Mouse (Mus musculus): ENCODE data around the gene Olfr457. TPM values are rescaled to one million over a fixed set of nuclear protein-coding genes. Genes with fewer than 3 reads are reported as not detected.
"Not testable (repeated sequence)": the region's sequence is repeated elsewhere in the genome, so short reads cannot be mapped to it uniquely, and the experiment has no call there.

Olfr457 gene
- polyA plus RNA-seq, 1 experiment from 2014 or later: not detected

GRCm38 (mm10) chr6:42484633-42485032 lies 8.5 kb upstream of the Olfr457 start:
- TF ChIP-seq CTCF (IDR thresholded peaks at IDR 0.05; ENCODE audit: low read depth) (no peak), EP300 (optimal IDR thresholded peaks at IDR 0.05) (no peak)
- no peak overlapping the region for H3K4me3 ChIP-seq (ENCODE audit: low read depth, low read length)
- H3K36me3 ChIP-seq (ENCODE audit: control insufficient read depth, insufficient read depth, low read length): no peaks in the 10 kb centered on the region
- H3K9ac ChIP-seq (ENCODE audit: low read length): no peak overlapping the region
- no peak for ATAC-seq (ENCODE audit: low FRiP score, low TSS enrichment)
- no peak overlapping the region for H3K4me2 ChIP-seq (replicated peaks; ENCODE audit: low read depth)
- H3K4me1 ChIP-seq (replicated peaks; ENCODE audit: control insufficient read depth, insufficient read depth): no peaks in the 10 kb centered on the region
- H3K27me3 ChIP-seq (ENCODE audit: control insufficient read depth, insufficient read depth, low read length): no peaks in the 10 kb centered on the region
- no peaks in the 10 kb centered on the region for H3K9me3 ChIP-seq (ENCODE audit: control insufficient read depth, low read length)
- H3K27ac ChIP-seq (replicated peaks): no peak overlapping the region
- no peak for DNase-seq (ENCODE audit: low spot score)

GRCm38 (mm10) chr6:42471298-42471697 lies 4.8 kb downstream of the Olfr457 start:
- H3K9ac ChIP-seq (ENCODE audit: low read length); H3K9me3 ChIP-seq (ENCODE audit: control insufficient read depth, low read length); H3K36me3 ChIP-seq (ENCODE audit: control insufficient read depth, insufficient read depth, low read length); H3K27ac ChIP-seq (replicated peaks); ATAC-seq (ENCODE audit: low FRiP score, low TSS enrichment); H3K27me3 ChIP-seq (ENCODE audit: control insufficient read depth, insufficient read depth, low read length); DNase-seq (ENCODE audit: low spot score); H3K4me1 ChIP-seq (replicated peaks; ENCODE audit: control insufficient read depth, insufficient read depth); H3K4me3 ChIP-seq (ENCODE audit: low read depth, low read length); H3K4me2 ChIP-seq (replicated peaks; ENCODE audit: low read depth): not testable (repeated sequence)
- 95% methylated on average over 4 of the region's 4 CpGs for WGBS

GRCm38 (mm10) chr6:42470542-42470941 lies 5.6 kb downstream of the Olfr457 start:
- no peak for TF ChIP-seq EP300 (optimal IDR thresholded peaks at IDR 0.05)
- no peak for TF ChIP-seq CTCF (IDR thresholded peaks at IDR 0.05; ENCODE audit: low read depth)
- H3K27me3 ChIP-seq (ENCODE audit: control insufficient read depth, insufficient read depth, low read length): no peaks in the 10 kb centered on the region
- no peaks in the 10 kb centered on the region for H3K9me3 ChIP-seq (ENCODE audit: control insufficient read depth, low read length)
- H3K4me3 ChIP-seq (ENCODE audit: low read depth, low read length): no peak overlapping the region
- ATAC-seq (ENCODE audit: low FRiP score, low TSS enrichment): no peak
- no peak for DNase-seq (ENCODE audit: low spot score)
- no peak overlapping the region for H3K4me2 ChIP-seq (replicated peaks; ENCODE audit: low read depth)
- H3K27ac ChIP-seq (replicated peaks): no peak overlapping the region
- H3K4me1 ChIP-seq (replicated peaks; ENCODE audit: control insufficient read depth, insufficient read depth): no peaks in the 10 kb centered on the region
- no peak overlapping the region for H3K9ac ChIP-seq (ENCODE audit: low read length)
- no peaks in the 10 kb centered on the region for H3K36me3 ChIP-seq (ENCODE audit: control insufficient read depth, insufficient read depth, low read length)
- WGBS: 88% methylated on average over 4 of the region's 4 CpGs

GRCm38 (mm10) chr6:42465096-42465495 lies 11.0 kb downstream of the Olfr457 start, which contains the start of gene Olfr458:
Gene Olfr458 (minus strand): TSS chr6:42465196.
- ATAC-seq (ENCODE audit: low FRiP score, low TSS enrichment) (no peak), DNase-seq (ENCODE audit: low spot score) (no peak)
- no peak within 1 kb of the TSS for H3K4me3 ChIP-seq (ENCODE audit: low read depth, low read length)
- H3K9ac ChIP-seq (ENCODE audit: low read length): no peak within 1 kb of the TSS
- no peak for TF ChIP-seq CTCF (IDR thresholded peaks at IDR 0.05; ENCODE audit: low read depth)
- H3K4me2 ChIP-seq (replicated peaks; ENCODE audit: low read depth): no peak within 1 kb of the TSS
- no peaks in the 10 kb centered on the region for H3K36me3 ChIP-seq (ENCODE audit: control insufficient read depth, insufficient read depth, low read length)
- 69% methylated on average over 1 of the region's 1 CpGs for WGBS
- no peaks in the 10 kb centered on the region for H3K27me3 ChIP-seq (ENCODE audit: control insufficient read depth, insufficient read depth, low read length)
- no peaks in the 10 kb centered on the region for H3K9me3 ChIP-seq (ENCODE audit: control insufficient read depth, low read length)
- no peaks in the 10 kb centered on the region for H3K4me1 ChIP-seq (replicated peaks; ENCODE audit: control insufficient read depth, insufficient read depth)
- no peak within 1 kb of the TSS for H3K27ac ChIP-seq (replicated peaks)

GRCm38 (mm10) chr6:42447381-42447780 lies 28.8 kb downstream of the Olfr457 start:
- Histone ChIP-seq H3K27me3 (ENCODE audit: control insufficient read depth, insufficient read depth, low read length) (no peaks in the 10 kb centered on the region), H3K9me3 (ENCODE audit: control insufficient read depth, low read length) (no peaks in the 10 kb centered on the region), H3K9ac (ENCODE audit: low read length) (no peak overlapping the region), H3K4me2 (replicated peaks; ENCODE audit: low read depth) (no peak overlapping the region), H3K27ac (replicated peaks) (no peak overlapping the region), H3K36me3 (ENCODE audit: control insufficient read depth, insufficient read depth, low read length) (no peaks in the 10 kb centered on the region), H3K4me1 (replicated peaks; ENCODE audit: control insufficient read depth, insufficient read depth) (no peaks in the 10 kb centered on the region), H3K4me3 (ENCODE audit: low read depth, low read length) (no peak overlapping the region)
- WGBS: 84% methylated on average over 2 of the region's 2 CpGs
- DNase-seq (ENCODE audit: low spot score) (no peak), ATAC-seq (ENCODE audit: low FRiP score, low TSS enrichment) (no peak)
- TF ChIP-seq EP300 (optimal IDR thresholded peaks at IDR 0.05) (no peak), CTCF (IDR thresholded peaks at IDR 0.05; ENCODE audit: low read depth) (no peak)

GRCm38 (mm10) chr6:42444491-42444890 lies 31.6 kb downstream of the Olfr457 start:
- Histone ChIP-seq H3K9ac (ENCODE audit: low read length) (no peak overlapping the region), H3K4me1 (replicated peaks; ENCODE audit: control insufficient read depth, insufficient read depth) (no peaks in the 10 kb centered on the region), H3K27me3 (ENCODE audit: control insufficient read depth, insufficient read depth, low read length) (no peaks in the 10 kb centered on the region), H3K27ac (replicated peaks) (no peak overlapping the region), H3K4me2 (replicated peaks; ENCODE audit: low read depth) (no peak overlapping the region), H3K36me3 (ENCODE audit: control insufficient read depth, insufficient read depth, low read length) (no peaks in the 10 kb centered on the region), H3K4me3 (ENCODE audit: low read depth, low read length) (no peak overlapping the region), H3K9me3 (ENCODE audit: control insufficient read depth, low read length) (no peaks in the 10 kb centered on the region)
- ATAC-seq (ENCODE audit: low FRiP score, low TSS enrichment) (no peak), DNase-seq (ENCODE audit: low spot score) (no peak)
- no peak for TF ChIP-seq CTCF (IDR thresholded peaks at IDR 0.05; ENCODE audit: low read depth)
- TF ChIP-seq EP300 (optimal IDR thresholded peaks at IDR 0.05): no peak
- WGBS: 24% methylated on average over 2 of the region's 2 CpGs

Measured in stomach, postnatal 0 days (tissue).